Mouse (Mus musculus): ENCODE measurements around the gene Spast. TPM values are rescaled to one million over a fixed set of nuclear protein-coding genes. Genes with fewer than 3 reads are reported as not detected.

Gene Spast
- polyA plus RNA-seq, 1 experiment from 2014 or later = 13.0 TPM

- Histone ChIP-seq H3K4me2 (no peak overlapping the region), H3K9me3 (replicated peaks) (no peaks in the 10 kb centered on the region), H3K36me3 (no peaks in the 10 kb centered on the region), H3K4me3 (replicated peaks) (no peak overlapping the region), H3K9ac (no peak overlapping the region), H3K27me3 (no peaks in the 10 kb centered on the region), H3K27ac (no peak overlapping the region), H3K4me1 (no peaks in the 10 kb centered on the region)
- no peak for ATAC-seq (replicated peaks; ENCODE audit: low FRiP score)
- WGBS = 77% methylated on average over 9 of the region's 9 CpGs
Observed at GRCm38 (mm10) chr17:74437762-74438161, 99.0 kb downstream of the Spast start.

GRCm38 (mm10) chr17:74440486-74440885 lies 101.7 kb downstream of the Spast start:
- no peak for ATAC-seq (replicated peaks; ENCODE audit: low FRiP score)
- no peak overlapping the region for H3K4me3 ChIP-seq (replicated peaks)
- no peak overlapping the region for H3K9ac ChIP-seq
- WGBS = 61% methylated on average over 5 of the region's 5 CpGs
- no peaks in the 10 kb centered on the region for H3K27me3 ChIP-seq
- no peaks in the 10 kb centered on the region for H3K4me1 ChIP-seq
- H3K9me3 ChIP-seq (replicated peaks) = no peaks in the 10 kb centered on the region
- no peak overlapping the region for H3K27ac ChIP-seq
- no peaks in the 10 kb centered on the region for H3K36me3 ChIP-seq
- H3K4me2 ChIP-seq = no peak overlapping the region

Other genes with a start within 250 kb of the Spast start
- 77.4 and 81.7 TPM in 2 replicates for gene Memo1, start 43.5 kb upstream of the Spast start, polyA plus RNA-seq (2015; fragmentation: Nextera tagmentation; extraction: Ambion mirVana)
- gene Dpy30, start 15.0 kb upstream of the Spast start, polyA plus RNA-seq (2015; fragmentation: Nextera tagmentation; extraction: Ambion mirVana) = 237 and 269 TPM in 2 replicates
- gene Slc30a6, start 56.6 kb downstream of the Spast start, polyA plus RNA-seq (2015; fragmentation: Nextera tagmentation; extraction: Ambion mirVana) = 45.1 and 48.2 TPM in 2 replicates
- 0.24 and 0.39 TPM in 2 replicates for gene Nlrc4, start 120.2 kb downstream of the Spast start, polyA plus RNA-seq (2015; fragmentation: Nextera tagmentation; extraction: Ambion mirVana)
- 55.3 and 70.1 TPM in 2 replicates for gene Yipf4, start 150.5 kb downstream of the Spast start, polyA plus RNA-seq (2015; fragmentation: Nextera tagmentation; extraction: Ambion mirVana)
- 89.3 and 97.7 TPM in 2 replicates for gene Birc6, start 189.3 kb downstream of the Spast start, polyA plus RNA-seq (2015; fragmentation: Nextera tagmentation; extraction: Ambion mirVana)